Mouse (Mus musculus) myocyte (in vitro differentiated cells): ENCODE data around the gene Hnrnpc. TPM values are rescaled to one million over a fixed set of nuclear protein-coding genes. Genes with fewer than 3 reads are reported as not detected.

ENCODE experiments used
- H3K27me3 ChIP-seq: one replicate; pipeline ENCODE4 v1.6.1; 2011; ENCODE audit not compliant: control insufficient read depth, insufficient read depth, insufficient read length
- H3K36me3 ChIP-seq: one replicate; pipeline ENCODE4 v1.6.1; 2011; ENCODE audit not compliant: control insufficient read depth, insufficient read depth
- H3K4me2 ChIP-seq: one replicate; pipeline ENCODE4 v1.6.1; 2011; ENCODE audit warnings: low read depth, control low read depth
- H3K4me3 ChIP-seq: one replicate; pipeline ENCODE4 v1.5.1; 2011; ENCODE audit warnings: mild to moderate bottlenecking, control low read depth, moderate library complexity
- H3K79me2 ChIP-seq: one replicate; pipeline ENCODE4 v1.6.1; 2011; ENCODE audit not compliant: control insufficient read depth, insufficient read depth
- H3ac ChIP-seq: one replicate; pipeline ENCODE4 v1.6.1; 2011; ENCODE audit not compliant: control insufficient read depth, insufficient read length
- CEBPB ChIP-seq: IDR thresholded peaks from 2 replicates; pipeline ENCODE4 v1.6.1; 2011; ENCODE audit warnings: mild to moderate bottlenecking, moderate library complexity; ENCODE audit not compliant: poor library complexity, insufficient read depth, severe bottlenecking
- E2F4 ChIP-seq: IDR thresholded peaks from one replicate; pipeline ENCODE4 v1.6.1; 2011; ENCODE audit warnings: mild to moderate bottlenecking, control low read depth, moderate library complexity; ENCODE audit not compliant: insufficient read depth
- MAX ChIP-seq: IDR thresholded peaks from one replicate; pipeline ENCODE4 v1.6.1; 2011; ENCODE audit warnings: low read depth, mild to moderate bottlenecking, control low read depth
- MYOD1 ChIP-seq, 3 experiments: IDR thresholded peaks; one replicate each; pipeline ENCODE4 v1.6.1; 2011; ENCODE audit warnings: control low read depth in 2 of 3, low read depth in 2 of 3, mild to moderate bottlenecking in 2 of 3, moderate library complexity in 1 of 3; ENCODE audit not compliant: insufficient read length in 2 of 3, control insufficient read depth in 1 of 3
- MYOG ChIP-seq, 3 experiments: IDR thresholded peaks; one replicate each; pipeline ENCODE4 v1.6.1; 2011; ENCODE audit warnings: control low read depth in 2 of 3, low read depth in 2 of 3, mild to moderate bottlenecking in 2 of 3; ENCODE audit not compliant: insufficient read length in 2 of 3, control insufficient read depth in 1 of 3, insufficient read depth in 1 of 3
- POLR2A ChIP-seq: IDR thresholded peaks from one replicate; pipeline ENCODE4 v1.6.1; 2011; ENCODE audit warnings: low read depth, mild to moderate bottlenecking, control low read depth, moderate library complexity; ENCODE audit not compliant: insufficient read length
- POLR2AphosphoS2 ChIP-seq: IDR thresholded peaks from one replicate; pipeline ENCODE4 v1.6.1; 2011; ENCODE audit warnings: low read depth, control low read depth; ENCODE audit not compliant: insufficient read length
- REST ChIP-seq: IDR thresholded peaks from one replicate; pipeline ENCODE4 v1.6.1; 2011; ENCODE audit warnings: mild to moderate bottlenecking, control low read depth, moderate library complexity; ENCODE audit not compliant: insufficient read depth, insufficient read length
- SRF ChIP-seq: IDR thresholded peaks from one replicate; pipeline ENCODE4 v1.6.1; 2011; ENCODE audit warnings: low read depth; ENCODE audit not compliant: control insufficient read depth, insufficient read length
- TCF12 ChIP-seq: IDR thresholded peaks from one replicate; pipeline ENCODE4 v1.6.1; 2011; ENCODE audit warnings: mild to moderate bottlenecking, control low read depth; ENCODE audit not compliant: poor library complexity, insufficient read depth, severe bottlenecking
- TCF3 ChIP-seq: IDR thresholded peaks from one replicate; pipeline ENCODE4 v1.6.1; 2011; ENCODE audit warnings: low read depth, control low read depth; ENCODE audit not compliant: insufficient read length
- USF1 ChIP-seq: IDR thresholded peaks from one replicate; pipeline ENCODE4 v1.6.1; 2011; ENCODE audit warnings: low read depth, mild to moderate bottlenecking, control low read depth, moderate library complexity
- polyA plus RNA-seq: library from polyadenylated mRNA; unstranded; fragments of >200 nt; fragmentation: generic; extraction: Trizol; gene quantifications from one replicate; pipeline ENCODE4 v1.2.1, GENCODE M21; 2012; ENCODE audit warnings: missing spikeins

Gene Hnrnpc
- polyA plus RNA-seq, 1 experiment: 147 TPM

DNA sequence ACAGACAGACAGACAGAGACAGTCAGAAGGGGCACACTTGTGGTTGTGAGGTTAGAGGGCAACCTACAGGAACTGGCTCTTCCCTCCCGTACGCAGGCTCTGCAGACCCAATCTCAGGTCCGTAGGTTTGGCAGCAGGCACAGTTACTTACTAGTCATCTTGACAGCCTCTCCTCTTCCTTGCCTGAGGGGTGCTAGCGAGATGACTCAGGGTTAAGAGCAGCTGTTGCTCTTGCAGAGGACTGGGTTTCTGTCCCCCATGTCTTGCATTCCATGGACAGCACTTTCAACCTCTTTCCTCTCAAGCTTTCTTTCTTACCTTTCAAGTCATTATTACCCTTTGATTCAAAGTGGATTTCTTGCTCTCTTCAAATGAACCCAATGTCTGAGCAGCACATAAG, 40.3 kb upstream of the Hnrnpc start:
- TF ChIP-seq MYOG (IDR thresholded peaks at IDR 0.05; ENCODE audit: control insufficient read depth in 1 of 3, insufficient read depth in 1 of 3, insufficient read length in 2 of 3, low read depth in 2 of 3): peak; percentile 13 to 79 (median 47)
- TF ChIP-seq MYOD1 (IDR thresholded peaks at IDR 0.05; ENCODE audit: control insufficient read depth in 1 of 3, insufficient read length in 2 of 3, low read depth in 2 of 3): peak in 2 of 3 experiments; percentile 66 to 74
- TF ChIP-seq CEBPB: no peak
- TF ChIP-seq SRF: no peak
- no peak for TF ChIP-seq TCF3
- Histone ChIP-seq H3K79me2 (no peaks in the 10 kb centered on the region), H3K4me2 (no peak overlapping the region), H3K36me3 (no peaks in the 10 kb centered on the region), H3ac (no peak overlapping the region), H3K4me3 (no peak overlapping the region), H3K27me3 (no peaks in the 10 kb centered on the region)

DNA sequence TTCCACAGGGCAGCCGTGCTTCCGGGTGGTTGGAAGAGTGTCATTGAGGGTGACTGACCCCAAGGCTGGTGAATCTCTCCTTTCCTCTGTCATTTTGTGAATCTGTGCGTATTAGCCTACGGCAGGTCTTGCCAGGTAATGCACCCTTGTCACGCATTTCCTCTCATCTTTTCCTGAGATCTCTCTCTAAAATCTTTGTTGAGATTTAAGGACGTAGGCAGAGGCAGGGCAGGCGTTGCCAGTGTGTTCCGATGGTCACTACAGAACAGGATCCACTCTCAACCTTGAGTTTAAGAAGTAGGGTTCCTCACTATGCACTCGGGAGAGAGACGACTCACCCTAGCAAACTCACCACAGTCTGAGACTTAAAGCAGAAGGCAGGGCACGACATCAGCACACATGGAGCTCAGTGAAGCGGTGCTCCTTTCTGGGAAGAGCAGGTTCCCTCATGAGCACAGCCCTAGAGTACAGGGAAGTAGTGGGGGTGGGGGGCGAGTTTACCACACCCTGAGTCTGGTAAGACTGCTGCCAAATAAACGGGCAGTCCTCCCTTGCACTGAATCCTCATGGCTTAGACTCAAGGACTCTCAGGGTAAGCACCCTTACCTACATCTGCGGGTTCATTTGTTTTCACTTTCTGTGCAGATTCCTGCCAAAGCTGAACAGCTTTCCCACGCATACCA, 37.8 kb upstream of the Hnrnpc start:
- Histone ChIP-seq H3ac (no peak overlapping the region), H3K4me2 (no peak overlapping the region), H3K4me3 (no peak overlapping the region), H3K36me3 (no peaks in the 10 kb centered on the region), H3K27me3 (no peaks in the 10 kb centered on the region), H3K79me2 (no peaks in the 10 kb centered on the region)
- TF ChIP-seq CEBPB (no peak), SRF (no peak), POLR2AphosphoS2 (no peak)

DNA sequence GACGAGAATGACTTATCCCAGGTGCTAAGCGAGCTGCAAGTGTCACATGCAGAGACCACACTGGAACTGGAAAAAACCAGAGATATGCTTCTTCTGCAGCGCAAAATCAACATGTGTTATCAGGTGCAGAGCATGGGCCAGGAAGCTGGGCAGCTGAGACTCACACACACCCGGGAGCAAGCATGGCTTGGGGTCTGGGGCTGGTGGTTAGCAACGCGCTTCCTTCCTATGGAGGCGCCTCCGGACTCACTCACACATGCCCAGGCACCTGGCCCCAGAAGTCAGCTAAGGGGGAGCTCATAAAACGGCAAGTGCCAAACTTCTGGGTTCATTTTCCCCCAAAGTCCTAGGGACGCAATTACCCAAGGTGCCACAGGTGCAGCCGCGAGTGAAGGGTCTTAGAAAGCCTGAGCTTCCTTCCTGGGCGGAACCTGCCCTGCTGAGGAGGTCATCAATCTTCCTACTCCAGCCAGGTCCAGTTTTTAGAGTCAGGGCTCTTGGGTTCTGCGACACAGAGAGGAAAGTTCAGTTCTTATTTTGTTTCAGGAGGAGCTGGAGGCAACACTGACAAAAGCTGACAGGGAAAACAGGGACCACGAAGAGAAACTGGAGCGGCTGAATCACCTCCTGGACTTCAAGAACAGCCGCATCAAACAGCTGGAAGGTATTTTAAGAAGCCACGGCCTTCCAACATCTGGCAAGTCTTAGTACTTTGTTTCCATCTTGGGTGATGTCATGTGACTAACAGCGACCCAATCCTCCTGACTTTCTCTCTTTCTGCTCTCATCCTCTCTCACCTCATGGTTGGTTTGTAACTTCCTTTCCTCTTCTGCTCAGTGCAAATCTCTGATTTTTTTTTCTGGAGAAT, 37.0 kb upstream of the Hnrnpc start:
- Histone ChIP-seq H3K79me2 (no peaks in the 10 kb centered on the region), H3K4me3 (no peak overlapping the region), H3K27me3 (no peaks in the 10 kb centered on the region), H3K36me3 (no peaks in the 10 kb centered on the region), H3ac (no peak overlapping the region), H3K4me2 (peak overlapping the region; percentile 30)
- TF ChIP-seq SRF (no peak), USF1 (peak; percentile 14), TCF3 (no peak), MYOG (IDR thresholded peaks at IDR 0.05; ENCODE audit: control insufficient read depth in 1 of 3, insufficient read depth in 1 of 3, insufficient read length in 2 of 3, low read depth in 2 of 3) (no peak), CEBPB (no peak)

DNA sequence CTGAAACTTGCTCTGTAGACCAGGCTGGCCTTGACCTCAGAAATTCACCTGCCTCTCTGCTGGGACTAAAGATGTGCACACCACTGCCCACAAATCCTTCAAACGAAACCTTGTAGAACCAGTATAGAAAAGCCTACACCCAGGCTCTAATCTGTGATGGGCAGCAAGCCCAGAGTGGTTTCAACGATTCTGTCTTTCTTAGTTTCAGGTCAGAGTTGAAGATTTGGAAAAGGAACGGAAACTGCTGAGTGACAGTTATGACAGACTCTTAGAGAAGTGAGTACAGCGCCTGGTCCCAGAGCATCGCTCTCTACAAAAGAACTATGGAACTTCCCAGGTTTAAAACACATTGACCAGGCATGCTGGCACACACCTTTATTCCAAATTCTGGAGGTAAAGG, 29.8 kb upstream of the Hnrnpc start:
- H3K27me3 ChIP-seq: no peaks in the 10 kb centered on the region
- H3ac ChIP-seq: no peak overlapping the region
- no peak for TF ChIP-seq REST
- TF ChIP-seq CEBPB: no peak
- no peak for TF ChIP-seq POLR2A
- no peak for TF ChIP-seq TCF3
- TF ChIP-seq MYOD1 (IDR thresholded peaks at IDR 0.05; ENCODE audit: control insufficient read depth in 1 of 3, insufficient read length in 2 of 3, low read depth in 2 of 3): no peak
- TF ChIP-seq E2F4: no peak
- TF ChIP-seq POLR2AphosphoS2: no peak
- TF ChIP-seq SRF: no peak
- no peak for TF ChIP-seq TCF12
- TF ChIP-seq USF1: no peak
- TF ChIP-seq MYOG (IDR thresholded peaks at IDR 0.05; ENCODE audit: control insufficient read depth in 1 of 3, insufficient read depth in 1 of 3, insufficient read length in 2 of 3, low read depth in 2 of 3): no peak
- no peak for TF ChIP-seq MAX
- no peaks in the 10 kb centered on the region for H3K79me2 ChIP-seq
- H3K4me3 ChIP-seq: no peak overlapping the region
- no peak overlapping the region for H3K4me2 ChIP-seq
- H3K36me3 ChIP-seq: no peaks in the 10 kb centered on the region

DNA sequence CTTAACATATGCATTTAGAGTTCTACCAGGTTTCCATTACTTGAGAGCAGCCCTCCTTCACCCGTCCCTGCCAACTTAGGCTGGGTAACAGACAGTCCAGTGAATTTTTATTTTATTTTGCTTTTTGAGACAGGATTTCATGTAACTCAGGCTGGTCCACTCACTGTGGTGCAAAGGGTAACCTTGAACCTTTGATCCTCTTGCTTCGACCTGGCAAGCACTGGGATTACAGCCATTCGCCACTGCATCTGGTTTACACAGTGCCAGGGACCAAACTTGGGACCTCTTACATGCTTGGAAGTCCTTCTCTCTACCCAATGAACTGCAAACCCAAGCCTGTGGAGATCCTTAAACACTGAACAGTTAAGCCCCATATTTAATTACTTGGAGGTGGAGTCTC, 20.8 kb upstream of the Hnrnpc start:
- TF ChIP-seq SRF (no peak), REST (no peak), E2F4 (no peak), POLR2A (no peak), TCF3 (no peak), TCF12 (no peak), MAX (no peak), MYOD1 (IDR thresholded peaks at IDR 0.05; ENCODE audit: control insufficient read depth in 1 of 3, insufficient read length in 2 of 3, low read depth in 2 of 3) (no peak), MYOG (IDR thresholded peaks at IDR 0.05; ENCODE audit: control insufficient read depth in 1 of 3, insufficient read depth in 1 of 3, insufficient read length in 2 of 3, low read depth in 2 of 3) (no peak), CEBPB (no peak), POLR2AphosphoS2 (no peak), USF1 (no peak)
- no peaks in the 10 kb centered on the region for H3K79me2 ChIP-seq
- no peak overlapping the region for H3K4me2 ChIP-seq
- no peaks in the 10 kb centered on the region for H3K27me3 ChIP-seq
- no peaks in the 10 kb centered on the region for H3K36me3 ChIP-seq
- no peak overlapping the region for H3K4me3 ChIP-seq
- no peak overlapping the region for H3ac ChIP-seq
